Mouse (Mus musculus) midbrain, embryonic 13.5 days (tissue): Measurements from ENCODE around the gene Tsks. TPM values are rescaled to one million over a fixed set of nuclear protein-coding genes. Genes with fewer than 3 reads are reported as not detected.

Experiments
- ATAC-seq: fragments of 200-750 bp; cut with Nextera tagmentation; 2 replicates; pipeline ENCODE4 v1.8.0; 2017; ENCODE audit warnings: mild to moderate bottlenecking, moderate TSS enrichment, moderate library complexity
- H3K27ac ChIP-seq: fragments of 300-500 bp; sonication (generic); 2 replicates; pipeline ENCODE4 v1.5.1; 2015; ENCODE audit warnings: inconsistent platforms, mild to moderate bottlenecking, moderate library complexity
- H3K27me3 ChIP-seq: fragments of 300-500 bp; sonication (generic); 2 replicates; pipeline ENCODE4 v1.6.1; 2015; ENCODE audit warnings: mild to moderate bottlenecking, inconsistent platforms
- H3K36me3 ChIP-seq: fragments of 300-500 bp; sonication (generic); 2 replicates; pipeline ENCODE4 v1.6.1; 2015; ENCODE audit warnings: mild to moderate bottlenecking, inconsistent platforms
- H3K4me1 ChIP-seq: fragments of 300-500 bp; sonication (generic); replicated peaks from 2 replicates; pipeline ENCODE4 v1.6.1; 2015; ENCODE audit warnings: inconsistent platforms
- H3K4me2 ChIP-seq: fragments of 300-500 bp; sonication (generic); replicated peaks from 2 replicates; pipeline ENCODE4 v1.6.1; 2015; ENCODE audit warnings: moderate library complexity, mild to moderate bottlenecking, inconsistent platforms
- H3K4me3 ChIP-seq: fragments of 300-500 bp; sonication (generic); replicated peaks from 2 replicates; pipeline ENCODE4 v1.5.1; 2015; ENCODE audit warnings: mild to moderate bottlenecking, inconsistent platforms
- H3K9ac ChIP-seq: fragments of 300-500 bp; sonication (generic); replicated peaks from 2 replicates; pipeline ENCODE4 v1.6.1; 2015; ENCODE audit warnings: mild to moderate bottlenecking, inconsistent platforms
- H3K9me3 ChIP-seq: fragments of 300-500 bp; sonication (generic); 2 replicates; pipeline ENCODE4 v1.6.1; 2016; ENCODE audit warnings: mild to moderate bottlenecking, inconsistent platforms
- WGBS: fragments of 180-500 bp; shearing (Covaris S2); methylation state at CpG from one replicate; pipeline ENCODE4 v1.1.7; 2015; 5-methylcytosine and 5-hydroxymethylcytosine counted together
- polyA plus RNA-seq: library from polyadenylated mRNA; unstranded; fragments of >200 nt; fragmentation: Nextera tagmentation; extraction: Ambion mirVana; gene quantifications from 2 replicates; pipeline ENCODE4 v1.2.1, GENCODE M21; 2015

Tsks gene
- polyA plus RNA-seq, 1 experiment from 2014 or later, result 0.17 TPM

GRCm38 (mm10) chr7:44915314-44915713, 27.7 kb upstream of the Tsks start:
- WGBS, result 96% methylated on average over 9 of the region's 9 CpGs
- Histone ChIP-seq H3K27ac (no peak overlapping the region), H3K4me2 (no peak overlapping the region), H3K36me3 (peaks cover 82% of the 10 kb centered on the region), H3K4me1 (no peaks in the 10 kb centered on the region), H3K9ac (no peak overlapping the region), H3K27me3 (no peaks in the 10 kb centered on the region), H3K9me3 (no peaks in the 10 kb centered on the region), H3K4me3 (no peak overlapping the region)
- no peak for ATAC-seq

GRCm38 (mm10) chr7:44916191-44916590, 26.8 kb upstream of the Tsks start:
- Histone ChIP-seq H3K27me3 (no peaks in the 10 kb centered on the region), H3K9me3 (no peaks in the 10 kb centered on the region), H3K4me2 (no peak overlapping the region), H3K36me3 (peaks cover 75% of the 10 kb centered on the region), H3K9ac (no peak overlapping the region), H3K4me1 (no peaks in the 10 kb centered on the region), H3K4me3 (no peak overlapping the region), H3K27ac (no peak overlapping the region)
- 90% methylated on average over 6 of the region's 6 CpGs for WGBS
- ATAC-seq, result no peak

- Histone ChIP-seq H3K4me1 (no peaks in the 10 kb centered on the region), H3K27me3 (no peaks in the 10 kb centered on the region), H3K36me3 (peaks cover 73% of the 10 kb centered on the region), H3K27ac (no peak overlapping the region), H3K9ac (no peak overlapping the region), H3K9me3 (no peaks in the 10 kb centered on the region), H3K4me2 (no peak overlapping the region), H3K4me3 (no peak overlapping the region)
- no peak for ATAC-seq
- WGBS, result 97% methylated on average over 4 of the region's 4 CpGs
Measured at GRCm38 (mm10) chr7:44916881-44917280, 26.1 kb upstream of the Tsks start.

- 91% methylated on average over 3 of the region's 3 CpGs for WGBS
- Histone ChIP-seq H3K4me2 (no peak overlapping the region), H3K27ac (no peak overlapping the region), H3K4me1 (no peaks in the 10 kb centered on the region), H3K9ac (no peak overlapping the region), H3K27me3 (no peaks in the 10 kb centered on the region), H3K4me3 (no peak overlapping the region), H3K36me3 (peaks cover 74% of the 10 kb centered on the region), H3K9me3 (no peaks in the 10 kb centered on the region)
- ATAC-seq, result no peak
Measured at GRCm38 (mm10) chr7:44918219-44918618, 24.8 kb upstream of the Tsks start.

GRCm38 (mm10) chr7:44919127-44919526, 23.9 kb upstream of the Tsks start:
- peaks cover 73% of the 10 kb centered on the region for H3K36me3 ChIP-seq
- H3K27ac ChIP-seq, result no peak overlapping the region
- no peaks in the 10 kb centered on the region for H3K9me3 ChIP-seq
- H3K9ac ChIP-seq, result peak overlapping the region; percentile 45; the same call in 1 of the 2 replicates
- no peaks in the 10 kb centered on the region for H3K27me3 ChIP-seq
- ATAC-seq, result no peak
- no peaks in the 10 kb centered on the region for H3K4me1 ChIP-seq
- H3K4me3 ChIP-seq, result no peak overlapping the region
- WGBS, result 89% methylated on average over 5 of the region's 5 CpGs
- no peak overlapping the region for H3K4me2 ChIP-seq

- Histone ChIP-seq H3K4me1 (peaks cover 7% of the 10 kb centered on the region; the same call in 1 of the 2 replicates), H3K9ac (no peak overlapping the region), H3K36me3 (peaks cover 64% of the 10 kb centered on the region), H3K9me3 (no peaks in the 10 kb centered on the region), H3K4me2 (no peak overlapping the region), H3K27ac (no peak overlapping the region), H3K27me3 (no peaks in the 10 kb centered on the region), H3K4me3 (no peak overlapping the region)
- ATAC-seq, result no peak
Measured at GRCm38 (mm10) chr7:44922530-44922929, 20.5 kb upstream of the Tsks start.

GRCm38 (mm10) chr7:44925468-44925867, 17.5 kb upstream of the Tsks start:
- no peaks in the 10 kb centered on the region for H3K9me3 ChIP-seq
- no peak overlapping the region for H3K4me3 ChIP-seq
- H3K27me3 ChIP-seq, result no peaks in the 10 kb centered on the region
- peaks cover 46% of the 10 kb centered on the region for H3K36me3 ChIP-seq
- WGBS, result 72% methylated on average over 3 of the region's 3 CpGs
- no peak for ATAC-seq
- H3K9ac ChIP-seq, result no peak overlapping the region
- no peak overlapping the region for H3K4me2 ChIP-seq
- no peak overlapping the region for H3K27ac ChIP-seq
- H3K4me1 ChIP-seq, result peaks cover 23% of the 10 kb centered on the region

- H3K9ac ChIP-seq, result peak overlapping the region; percentile 95
- no peak for ATAC-seq
- WGBS, result 5% methylated on average over 1 of the region's 1 CpGs
- H3K4me1 ChIP-seq, result peaks cover 23% of the 10 kb centered on the region
- H3K4me3 ChIP-seq, result peak overlapping the region; percentile 86
- peaks cover 26% of the 10 kb centered on the region for H3K36me3 ChIP-seq
- no peaks in the 10 kb centered on the region for H3K27me3 ChIP-seq
- peak overlapping the region; percentile 83 for H3K4me2 ChIP-seq
- no peak overlapping the region; the same call in 1 of the 2 replicates for H3K27ac ChIP-seq
- no peaks in the 10 kb centered on the region for H3K9me3 ChIP-seq
Measured at GRCm38 (mm10) chr7:44928570-44928969, 14.4 kb upstream of the Tsks start.

- under 1% methylated on average over 84 of the region's 84 CpGs for WGBS
- ATAC-seq, result peak; percentile 99
Measured at GRCm38 (mm10) chr7:44929204-44930151, 13.5 kb upstream of the Tsks start, which contains the start of gene Ap2a1. TSS of gene Ap2a1 (minus strand) at chr7:44929496.

GRCm38 (mm10) chr7:44938680-44939079, 4.3 kb upstream of the Tsks start:
- H3K27ac ChIP-seq, result no peak overlapping the region
- no peak overlapping the region for H3K9ac ChIP-seq
- H3K4me3 ChIP-seq, result no peak overlapping the region
- no peaks in the 10 kb centered on the region for H3K4me1 ChIP-seq
- WGBS, result 91% methylated on average over 4 of the region's 4 CpGs
- no peak overlapping the region for H3K4me2 ChIP-seq
- ATAC-seq, result no peak
- no peaks in the 10 kb centered on the region for H3K36me3 ChIP-seq
- no peaks in the 10 kb centered on the region for H3K27me3 ChIP-seq
- 0 out of 2 replicates have a peak, but pooled peaks cover 5% of the 10 kb centered on the region for H3K9me3 ChIP-seq

More at GRCm38 (mm10) chr7:44929204-44930151, 13.5 kb upstream of the Tsks start, which contains the start of gene Ap2a1:
- peak within 1 kb of the TSS; percentile 95 for H3K9ac ChIP-seq
- peak within 1 kb of the TSS; percentile 94 for H3K27ac ChIP-seq
- peaks cover 23% of the 10 kb centered on the region for H3K4me1 ChIP-seq
- H3K4me3 ChIP-seq, result peak within 1 kb of the TSS; percentile 86
- H3K27me3 ChIP-seq, result no peaks in the 10 kb centered on the region
- H3K9me3 ChIP-seq, result no peaks in the 10 kb centered on the region
- peaks cover 17% of the 10 kb centered on the region for H3K36me3 ChIP-seq
- peak within 1 kb of the TSS; percentile 83 for H3K4me2 ChIP-seq

GRCm38 (mm10) chr7:44949922-44950321, 6.9 kb downstream of the Tsks start:
- Histone ChIP-seq H3K4me1 (peaks cover 18% of the 10 kb centered on the region), H3K27me3 (peaks cover 38% of the 10 kb centered on the region), H3K9ac (no peak overlapping the region), H3K4me3 (no peak overlapping the region), H3K4me2 (no peak overlapping the region), H3K36me3 (no peaks in the 10 kb centered on the region), H3K27ac (no peak overlapping the region), H3K9me3 (no peaks in the 10 kb centered on the region)
- WGBS, result 74% methylated on average over 6 of the region's 6 CpGs
- no peak for ATAC-seq

- H3K4me3 ChIP-seq, result peak overlapping the region; percentile 47
- no peaks in the 10 kb centered on the region for H3K36me3 ChIP-seq
- peak overlapping the region; percentile 74 for H3K4me2 ChIP-seq
- 2% methylated on average over 10 of the region's 10 CpGs for WGBS
- H3K4me1 ChIP-seq, result peaks cover 18% of the 10 kb centered on the region
- H3K27ac ChIP-seq, result no peak overlapping the region
- ATAC-seq, result peak; percentile 29
- H3K27me3 ChIP-seq, result peaks cover 38% of the 10 kb centered on the region
- H3K9ac ChIP-seq, result peak overlapping the region; percentile 62
- no peaks in the 10 kb centered on the region for H3K9me3 ChIP-seq
Measured at GRCm38 (mm10) chr7:44951960-44952359, 9.0 kb downstream of the Tsks start.
